Mouse (Mus musculus): ENCODE data around the gene Capg.

DNA sequence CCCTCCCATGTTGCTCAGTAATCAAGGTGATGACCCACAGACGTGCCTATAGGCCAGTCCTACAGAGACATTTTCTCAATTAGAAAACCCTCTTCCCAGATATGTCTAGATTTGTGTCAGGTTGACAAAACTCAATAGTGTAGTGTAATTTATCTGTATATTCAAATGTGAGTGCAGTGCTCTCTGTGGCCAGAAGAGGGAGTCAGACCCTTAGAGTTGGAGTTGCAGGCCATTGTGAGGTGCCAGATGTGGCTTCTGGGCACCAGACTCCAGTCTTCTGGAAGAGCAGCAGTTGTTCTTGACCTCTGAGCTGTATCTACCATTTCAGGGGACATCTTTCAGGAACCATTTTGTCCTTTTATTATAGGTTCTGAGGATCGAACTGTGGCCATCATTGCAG is 2.9 kb downstream of the Capg start:
- TF ChIP-seq MYOG (IDR thresholded peaks at IDR 0.05; ENCODE audit: control insufficient read depth in 1 of 3, insufficient read depth in 1 of 3, insufficient read length in 2 of 3, low read depth in 2 of 3): no peak
- no peak for TF ChIP-seq CEBPB (IDR thresholded peaks at IDR 0.05; ENCODE audit: insufficient read depth, poor library complexity, severe bottlenecking)
- no peak for TF ChIP-seq MAX (IDR thresholded peaks at IDR 0.05; ENCODE audit: low read depth)
- no peak for TF ChIP-seq TCF12 (IDR thresholded peaks at IDR 0.05; ENCODE audit: insufficient read depth, poor library complexity, severe bottlenecking)

All from myocyte (in vitro differentiated cells).